Comparison of ENCODE assay signal across 8 mouse cellular contexts in the genomic region with DNA sequence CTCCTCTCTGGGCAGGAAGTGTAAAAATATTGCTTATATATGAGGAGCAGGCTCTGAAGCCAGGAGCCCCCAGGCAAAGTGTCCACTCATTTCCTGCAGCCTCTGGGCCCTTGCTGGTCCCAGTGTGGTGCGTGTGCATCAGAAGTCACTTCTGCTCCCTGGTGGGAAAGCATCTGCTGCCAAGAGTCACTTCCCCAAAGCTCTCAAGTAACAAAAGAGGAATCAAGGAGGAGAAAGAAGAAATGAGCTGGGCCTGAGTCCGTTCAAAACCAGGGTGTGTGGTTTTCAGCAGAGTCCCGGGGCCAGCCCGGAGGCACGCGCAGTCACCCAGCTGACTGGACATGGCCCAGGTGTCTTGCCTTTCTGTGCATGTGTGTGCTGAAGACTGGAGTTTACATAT. TPM values are rescaled to one million over a fixed set of nuclear protein-coding genes. Genes with fewer than 3 reads are reported as not detected.
DNase-seq lines count a peak whose midpoint lies in the region; ATAC-seq lines count a peak whose summit lies in the region.

No protein-coding gene starts in this region.

- H3K27ac ChIP-seq in neural tube, embryonic 13.5 days (replicated peaks): 0 out of 2 replicates have a peak overlapping the region, but pooled peaks have one; percentile 4
- peak overlapping the region; percentile 62 for H3K27ac ChIP-seq in heart, embryonic 10.5 days
- H3K27ac ChIP-seq in limb, embryonic 13.5 days: peak overlapping the region; percentile 34; the same call in 1 of the 2 replicates
- peak overlapping the region; percentile 55; the same call in 1 of the 2 replicates for H3K27ac ChIP-seq in stomach, embryonic 14.5 days (ENCODE audit: low read length)

- H3K36me3 ChIP-seq in neural tube, embryonic 13.5 days: no peaks in the 10 kb centered on the region
- no peaks in the 10 kb centered on the region for H3K36me3 ChIP-seq in heart, embryonic 10.5 days
- H3K36me3 ChIP-seq in limb, embryonic 13.5 days: no peaks in the 10 kb centered on the region
- H3K36me3 ChIP-seq in stomach, embryonic 14.5 days (ENCODE audit: control insufficient read depth, insufficient read depth, low read length): no peaks in the 10 kb centered on the region

- no peak overlapping the region for H3K4me2 ChIP-seq in neural tube, embryonic 13.5 days
- H3K4me2 ChIP-seq in limb, embryonic 13.5 days (replicated peaks): no peak overlapping the region
- H3K4me2 ChIP-seq in stomach, embryonic 14.5 days (replicated peaks; ENCODE audit: low read depth, low read length): no peak overlapping the region

- H3K4me1 ChIP-seq in neural tube, embryonic 13.5 days (replicated peaks): peaks cover 28% of the 10 kb centered on the region
- peaks cover 38% of the 10 kb centered on the region for H3K4me1 ChIP-seq in heart, embryonic 10.5 days
- H3K4me1 ChIP-seq in limb, embryonic 13.5 days: peaks cover 35% of the 10 kb centered on the region
- peaks cover 15% of the 10 kb centered on the region for H3K4me1 ChIP-seq in stomach, embryonic 14.5 days (ENCODE audit: control insufficient read depth, insufficient read depth, low read length)

- no peak for ATAC-seq in neural tube, embryonic 13.5 days (ENCODE audit: low read depth)
- ATAC-seq in limb, embryonic 13.5 days (ENCODE audit: low FRiP score, low read depth): no peak
- ATAC-seq in stomach, embryonic 14.5 days (ENCODE audit: insufficient number of reproducible peaks, insufficient read depth, low FRiP score, low read depth): no peak

- no peak for DNase-seq in neural tube, embryonic 10.5 days (ENCODE audit: extremely low spot score, low spot score)
- no peak for DNase-seq in heart, embryonic 10.5 days (ENCODE audit: low spot score)
- DNase-seq in frontal cortex, postnatal 25 days (ENCODE audit: low spot score in 2 of 2): no peak
- no peak for DNase-seq in embryo, embryonic 11 days
- no peak for DNase-seq in urinary bladder, postnatal 4 days (ENCODE audit: low spot score in 2 of 2)

- no peak overlapping the region for H3K4me3 ChIP-seq in neural tube, embryonic 13.5 days
- H3K4me3 ChIP-seq in heart, embryonic 10.5 days: no peak overlapping the region
- no peak overlapping the region for H3K4me3 ChIP-seq in limb, embryonic 13.5 days
- H3K4me3 ChIP-seq in stomach, embryonic 14.5 days (ENCODE audit: low read depth, low read length): no peak overlapping the region

- H3K9ac ChIP-seq in neural tube, embryonic 13.5 days: no peak overlapping the region
- no peak overlapping the region for H3K9ac ChIP-seq in limb, embryonic 13.5 days
- no peak overlapping the region for H3K9ac ChIP-seq in stomach, embryonic 14.5 days (replicated peaks; ENCODE audit: low read depth, low read length)

- WGBS in neural tube, embryonic 13.5 days: 71% methylated on average over 6 of the region's 6 CpGs
- 84% methylated on average over 6 of the region's 6 CpGs for WGBS in heart, embryonic 10.5 days
- 71% methylated on average over 6 of the region's 6 CpGs for WGBS in limb, embryonic 13.5 days
- WGBS in stomach, embryonic 14.5 days: 70% methylated on average over 6 of the region's 6 CpGs

- no peaks in the 10 kb centered on the region for H3K9me3 ChIP-seq in neural tube, embryonic 13.5 days
- H3K9me3 ChIP-seq in heart, embryonic 10.5 days: no peaks in the 10 kb centered on the region
- no peaks in the 10 kb centered on the region; the same call in 1 of the 2 replicates for H3K9me3 ChIP-seq in limb, embryonic 13.5 days
- H3K9me3 ChIP-seq in stomach, embryonic 14.5 days (ENCODE audit: control insufficient read depth, low read depth, low read length): no peaks in the 10 kb centered on the region

- no peaks in the 10 kb centered on the region for H3K27me3 ChIP-seq in neural tube, embryonic 13.5 days
- no peaks in the 10 kb centered on the region for H3K27me3 ChIP-seq in heart, embryonic 10.5 days (ENCODE audit: insufficient read depth, poor library complexity, severe bottlenecking)
- no peaks in the 10 kb centered on the region for H3K27me3 ChIP-seq in limb, embryonic 13.5 days
- H3K27me3 ChIP-seq in stomach, embryonic 14.5 days (ENCODE audit: control insufficient read depth, insufficient read depth, low read length): no peaks in the 10 kb centered on the region

RNA-seq across cellular contexts. Expression of gene Snn, which starts 54.6 kb away (rescaled TPM):
- 123 and 124 TPM in 2 replicates for polyA plus RNA-seq in neural tube, embryonic 13.5 days (2015; fragmentation: Nextera tagmentation; extraction: Ambion mirVana)
- 37.2 and 38.3 TPM in 2 replicates for polyA plus RNA-seq in heart, embryonic 10.5 days (2016; fragmentation: Nextera tagmentation; extraction: Ambion mirVana)
- 44.0 and 44.8 TPM in 2 replicates for polyA plus RNA-seq in limb, embryonic 13.5 days (2015; fragmentation: Nextera tagmentation; extraction: Ambion mirVana)
- polyA plus RNA-seq in stomach, embryonic 14.5 days (2014; fragmentation: Nextera tagmentation; extraction: Ambion mirVana): 45.7 and 49.9 TPM in 2 replicates

RNA-seq across cellular contexts. Expression of gene Litaf, which starts 59.9 kb away (rescaled TPM):
- polyA plus RNA-seq in neural tube, embryonic 13.5 days (2015; fragmentation: Nextera tagmentation; extraction: Ambion mirVana): 41.2 and 41.5 TPM in 2 replicates
- 60.8 and 68.7 TPM in 2 replicates for polyA plus RNA-seq in heart, embryonic 10.5 days (2016; fragmentation: Nextera tagmentation; extraction: Ambion mirVana)
- polyA plus RNA-seq in limb, embryonic 13.5 days (2015; fragmentation: Nextera tagmentation; extraction: Ambion mirVana): 103 and 105 TPM in 2 replicates
- 105 and 107 TPM in 2 replicates for polyA plus RNA-seq in stomach, embryonic 14.5 days (2014; fragmentation: Nextera tagmentation; extraction: Ambion mirVana)

Comparison
In these comparisons a context has a peak if more than half of its experiments do, and no peak if none do; other contexts are left out.
1. H3K27ac ChIP-seq: peak in every context shown above with its lines; median percentile 62 in heart, embryonic 10.5 days; 55 in stomach, embryonic 14.5 days; 34 in limb, embryonic 13.5 days; 4 in neural tube, embryonic 13.5 days.